8 mouse cellular contexts compared by ENCODE assay signal in genomic region chr7:142580121-142580879, GRCm38 (mm10). TPM values are rescaled to one million over a fixed set of nuclear protein-coding genes. Genes with fewer than 3 reads are reported as not detected.
DNase-seq lines count a peak whose midpoint lies in the region; ATAC-seq and TF ChIP-seq lines count a peak whose summit lies in the region.

No protein-coding gene starts in this region.

- WGBS in bone marrow, adult 2 months, result 40% methylated on average over 26 of the region's 26 CpGs
- 58% methylated on average over 26 of the region's 26 CpGs for WGBS in forebrain, embryonic 10.5 days
- WGBS in liver, embryonic 16.5 days (ENCODE audit: insufficient replicate concordance), result 45% methylated on average over 26 of the region's 26 CpGs
- 49% methylated on average over 26 of the region's 26 CpGs for WGBS in neural tube, embryonic 13.5 days

- DNase-seq in CH12.LX (ENCODE audit: extremely low read depth), result peak; percentile 24
- peak; percentile 59 for DNase-seq in forebrain, embryonic 10.5 days (ENCODE audit: extremely low spot score, low spot score)
- peak; percentile 60 to 65 for DNase-seq in heart, postnatal 14 days
- peak; percentile 62 for DNase-seq in layer of hippocampus, adult 11-12 months (ENCODE audit: low spot score)
- DNase-seq in thymus, postnatal 36 days, result peak; percentile 50 to 56

- H3K27ac ChIP-seq in CH12.LX (ENCODE audit: insufficient read depth, low read depth), result no peak overlapping the region
- H3K27ac ChIP-seq in bone marrow, adult 2 months (ENCODE audit: control insufficient read depth, insufficient read depth, low read depth, low read length, poor library complexity), result no peak overlapping the region
- H3K27ac ChIP-seq in forebrain, embryonic 10.5 days, result peak overlapping the region; percentile 46; the same call in 1 of the 2 replicates
- no peak overlapping the region for H3K27ac ChIP-seq in liver, embryonic 16.5 days (ENCODE audit: low read length)
- no peak overlapping the region for H3K27ac ChIP-seq in neural tube, embryonic 13.5 days (replicated peaks)

- in situ Hi-C loops in CH12.LX (cut with MboI; ENCODE audit: low pct_ligation_motif_present, low pct_unique_long_range_greater_than_20kb, low sequenced_read_pairs), result loop anchor here (5.0 kb wide), 2 partner anchors 143 to 243 kb away; no protein-coding TSS in a partner anchor

- no peaks in the 10 kb centered on the region for H3K79me2 ChIP-seq in CH12.LX (replicated peaks; ENCODE audit: control insufficient read depth, extremely low read depth, insufficient read depth, poor library complexity, severe bottlenecking)

- H3K4me2 ChIP-seq in CH12.LX (ENCODE audit: insufficient read depth, low read depth, poor library complexity, severe bottlenecking), result peak overlapping the region; percentile 58; the same call in 1 of the 2 replicates
- peak overlapping the region; percentile 66 for H3K4me2 ChIP-seq in liver, embryonic 16.5 days (ENCODE audit: low read depth, low read length)
- H3K4me2 ChIP-seq in neural tube, embryonic 13.5 days, result peak overlapping the region; percentile 67

- peak overlapping the region in 1 of 3 experiments; percentile 14 for H3K4me3 ChIP-seq in CH12.LX (replicated peaks in 1 of 3; ENCODE audit: low read depth in 2 of 3, low read length in 2 of 3, poor library complexity in 1 of 3)
- H3K4me3 ChIP-seq in bone marrow, adult 2 months (replicated peaks; ENCODE audit: control insufficient read depth, low read depth, low read length), result no peak overlapping the region
- H3K4me3 ChIP-seq in forebrain, embryonic 10.5 days, result peak overlapping the region; percentile 48
- peak overlapping the region; percentile 38 for H3K4me3 ChIP-seq in liver, embryonic 16.5 days (ENCODE audit: low read depth, low read length)
- H3K4me3 ChIP-seq in neural tube, embryonic 13.5 days, result peak overlapping the region; percentile 34

- H3K36me3 ChIP-seq in CH12.LX (replicated peaks in 1 of 2; ENCODE audit: control insufficient read depth in 1 of 2, insufficient read depth in 1 of 2, low read length in 1 of 2), result no peaks in the 10 kb centered on the region
- H3K36me3 ChIP-seq in forebrain, embryonic 10.5 days (replicated peaks), result no peaks in the 10 kb centered on the region
- no peaks in the 10 kb centered on the region for H3K36me3 ChIP-seq in liver, embryonic 16.5 days (ENCODE audit: control insufficient read depth, insufficient read depth)
- no peaks in the 10 kb centered on the region for H3K36me3 ChIP-seq in neural tube, embryonic 13.5 days

- dilution Hi-C loops in CH12.LX (cut with MboI; ENCODE audit: extremely low pct_ligation_motif_present, extremely low pct_unique_long_range_greater_than_20kb, low sequenced_read_pairs), result no loop called here

- intact Hi-C loops in heart, postnatal 14 days (cut with DNase I), result loop anchor here (1.0 to 5.0 kb wide), 5 partner anchors 42 to 263 kb away; partner anchors contain the start of gene Tnni2

- H3K9ac ChIP-seq in CH12.LX (ENCODE audit: insufficient read depth, low read depth), result no peak overlapping the region
- no peak overlapping the region for H3K9ac ChIP-seq in liver, embryonic 16.5 days (ENCODE audit: low read depth, low read length)
- peak overlapping the region; percentile 59 for H3K9ac ChIP-seq in neural tube, embryonic 13.5 days

- H3K27me3 ChIP-seq in CH12.LX (replicated peaks), result peaks cover 78% of the 10 kb centered on the region
- H3K27me3 ChIP-seq in forebrain, embryonic 10.5 days (ENCODE audit: poor library complexity, severe bottlenecking), result peaks cover 29% of the 10 kb centered on the region
- H3K27me3 ChIP-seq in liver, embryonic 16.5 days (ENCODE audit: control insufficient read depth, insufficient read depth, low read depth, low read length), result no peaks in the 10 kb centered on the region; the same call in 1 of the 2 replicates
- H3K27me3 ChIP-seq in neural tube, embryonic 13.5 days, result 0 out of 2 replicates have a peak, but pooled peaks cover 6% of the 10 kb centered on the region

- peaks cover 0 to 2% of the 10 kb centered on the region in 2 experiments; a peak in 1 of 4 replicates for H3K4me1 ChIP-seq in CH12.LX (ENCODE audit: control insufficient read depth in 1 of 2, insufficient read depth in 2 of 2)
- H3K4me1 ChIP-seq in bone marrow, adult 2 months (ENCODE audit: control insufficient read depth, insufficient read depth, low read length), result no peaks in the 10 kb centered on the region
- H3K4me1 ChIP-seq in forebrain, embryonic 10.5 days, result peaks cover 40% of the 10 kb centered on the region
- no peaks in the 10 kb centered on the region; the same call in 1 of the 2 replicates for H3K4me1 ChIP-seq in liver, embryonic 16.5 days (ENCODE audit: control insufficient read depth, low read depth, low read length)
- peaks cover 17% of the 10 kb centered on the region; the same call in 1 of the 2 replicates for H3K4me1 ChIP-seq in neural tube, embryonic 13.5 days (replicated peaks)

- H3K9me3 ChIP-seq in CH12.LX (replicated peaks; ENCODE audit: low read length), result no peaks in the 10 kb centered on the region
- H3K9me3 ChIP-seq in forebrain, embryonic 10.5 days, result peaks cover 29% of the 10 kb centered on the region
- peaks cover 2% of the 10 kb centered on the region; the same call in 1 of the 2 replicates for H3K9me3 ChIP-seq in liver, embryonic 16.5 days (replicated peaks; ENCODE audit: control insufficient read depth, low read length)
- no peaks in the 10 kb centered on the region; the same call in 1 of the 2 replicates for H3K9me3 ChIP-seq in neural tube, embryonic 13.5 days

- ATAC-seq in liver, embryonic 16.5 days (ENCODE audit: low read depth), result no peak
- ATAC-seq in neural tube, embryonic 13.5 days (ENCODE audit: low read depth), result peak; percentile 73

- TF ChIP-seq CTCF in CH12.LX (conservative IDR thresholded peaks at IDR 0.05 in 1 of 2, IDR thresholded peaks at IDR 0.05 in 1 of 2; ENCODE audit: low read depth in 2 of 2, low read length in 2 of 2), result peak in 1 of 2 experiments; percentile 75; a peak in 2 of 4 replicates
- TF ChIP-seq CTCF in bone marrow, adult 2 months (IDR thresholded peaks at IDR 0.05; ENCODE audit: control insufficient read depth, insufficient read depth, low read length), result peak; percentile 56

- no peak for TF ChIP-seq EP300 in CH12.LX (IDR thresholded peaks at IDR 0.05; ENCODE audit: low read length)

- TF ChIP-seq RAD21 in CH12.LX (IDR thresholded peaks at IDR 0.05; ENCODE audit: low read depth, low read length), result peak; percentile 71

- TF ChIP-seq POLR2A in CH12.LX (IDR thresholded peaks at IDR 0.05; ENCODE audit: low read depth, low read length), result no peak
- TF ChIP-seq POLR2A in bone marrow, adult 2 months (IDR thresholded peaks at IDR 0.05; ENCODE audit: borderline replicate concordance, control insufficient read depth, low read depth, low read length), result no peak

TF ChIP-seq in CH12.LX, 34 proteins besides CTCF, POLR2A, EP300 and RAD21:
- TF ChIP-seq RCOR1 (conservative IDR thresholded peaks at IDR 0.05; ENCODE audit: low read depth, low read length), result no peak
- TF ChIP-seq UBTF (IDR thresholded peaks at IDR 0.05; ENCODE audit: low read depth, low read length), result no peak
- TF ChIP-seq TCF12 (IDR thresholded peaks at IDR 0.05; ENCODE audit: low read depth, low read length), result no peak
- peak; percentile 67 for TF ChIP-seq SMC3 (IDR thresholded peaks at IDR 0.05; ENCODE audit: low read depth, low read length)
- no peak for TF ChIP-seq NRF1 (IDR thresholded peaks at IDR 0.05; ENCODE audit: low read depth, low read length)

RNA-seq across cellular contexts. Expression of gene Mrpl23, which starts 47.8 kb away (rescaled TPM):
- 58.9 and 71.2 TPM in 2 replicates for total RNA-seq in CH12.LX (2012; rRNA removed)
- 60.7 and 70.8 TPM in 2 replicates for total RNA-seq in CH12.LX (2014; rRNA removed)
- polyA plus RNA-seq in CH12.LX (2012; ENCODE audit: insufficient read length, low read depth), result 7.5 and 8.3 TPM in 2 replicates
- 0.40 and 0.86 TPM in 2 replicates for polyA plus RNA-seq in bone marrow, adult 2 months (2011; ENCODE audit: insufficient read depth, insufficient read length, low replicate concordance, missing spikeins)
- 15.8 and 16.1 TPM in 2 replicates for polyA plus RNA-seq in forebrain, embryonic 10.5 days (2016; fragmentation: Nextera tagmentation; extraction: Ambion mirVana)
- 1 to 10 TPM; 2.7 to 7.4 TPM for total RNA-seq in heart, postnatal 14 days (2021)
- polyA plus RNA-seq in liver, embryonic 16.5 days (2015; fragmentation: Nextera tagmentation; extraction: Ambion mirVana), result 10.9 and 11.4 TPM in 2 replicates
- polyA plus RNA-seq in neural tube, embryonic 13.5 days (2015; fragmentation: Nextera tagmentation; extraction: Ambion mirVana), result 14.0 and 14.8 TPM in 2 replicates
